Comparison of ENCODE assay signal across 8 mouse cellular contexts in the genomic region with DNA sequence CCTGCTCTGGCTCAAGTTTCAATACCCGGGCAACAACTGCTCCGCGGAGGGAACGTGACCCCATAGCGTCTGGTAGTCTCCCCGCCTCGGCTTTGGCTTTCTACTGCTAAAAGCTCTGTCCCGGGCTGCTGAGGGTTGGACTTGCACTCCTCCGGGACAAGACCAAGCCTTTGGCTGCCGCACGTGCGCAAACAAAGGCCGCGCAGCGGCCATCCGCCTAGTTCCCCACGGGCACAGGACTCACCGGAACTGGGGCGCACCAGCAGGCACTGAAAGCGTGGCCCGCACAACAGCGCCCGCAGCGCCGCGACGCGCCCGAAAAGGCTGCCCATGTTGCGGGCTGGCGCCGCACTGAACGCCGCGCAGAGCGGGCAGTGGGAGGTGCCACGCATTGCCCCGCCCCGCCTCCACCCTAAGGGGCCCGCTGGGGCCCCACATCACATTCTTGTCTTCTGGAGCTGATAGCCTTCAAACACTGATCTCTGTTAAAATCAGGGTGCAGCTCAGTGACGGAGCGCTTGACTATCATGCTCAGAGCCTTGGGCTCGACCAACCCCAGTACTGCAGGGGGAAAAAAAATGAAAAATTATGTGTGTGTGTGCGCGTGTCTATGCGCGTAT. TPM values are rescaled to one million over a fixed set of nuclear protein-coding genes. Genes with fewer than 3 reads are reported as not detected.
DNase-seq lines count a peak whose midpoint lies in the region; ATAC-seq and TF ChIP-seq lines count a peak whose summit lies in the region.

A gene (minus strand): TSS at position 482 of the 620 bp plus-strand sequence.

- peak within 1 kb of the TSS; percentile 74 for H3ac ChIP-seq in C2C12 (ENCODE audit: control insufficient read depth, insufficient read length, low read depth)

- H3K79me2 ChIP-seq in C2C12 (ENCODE audit: control insufficient read depth, insufficient read depth), result no peaks in the 10 kb centered on the region

- no peaks in the 10 kb centered on the region for H3K9me3 ChIP-seq in embryonic facial prominence, embryonic 10.5 days
- H3K9me3 ChIP-seq in heart, embryonic 13.5 days, result no peaks in the 10 kb centered on the region
- no peaks in the 10 kb centered on the region for H3K9me3 ChIP-seq in liver, embryonic 14.5 days (ENCODE audit: control insufficient read depth, low read length)
- no peaks in the 10 kb centered on the region for H3K9me3 ChIP-seq in neural tube, embryonic 13.5 days

- DNase-seq in adrenal gland, postnatal 14 days, result peak; percentile 64
- DNase-seq in embryonic facial prominence, embryonic 10.5 days (ENCODE audit: low spot score), result peak; percentile 81
- DNase-seq in kidney, postnatal 25 days, result peak; percentile 48 to 71
- peak; percentile 58 to 65 (median 64) for DNase-seq in liver, embryonic 14.5 days (ENCODE audit: low read depth in 3 of 3, low spot score in 3 of 3)
- peak; percentile 51 for DNase-seq in thymus, postnatal 0 days (ENCODE audit: low spot score)

- H3K27ac ChIP-seq in embryonic facial prominence, embryonic 10.5 days (replicated peaks), result peak within 1 kb of the TSS; percentile 96
- peak within 1 kb of the TSS; percentile 37 for H3K27ac ChIP-seq in heart, embryonic 13.5 days (replicated peaks)
- peak within 1 kb of the TSS; percentile 44 for H3K27ac ChIP-seq in liver, embryonic 14.5 days
- H3K27ac ChIP-seq in neural tube, embryonic 13.5 days (replicated peaks), result peak within 1 kb of the TSS; percentile 68

- TF ChIP-seq EP300 in liver, embryonic 14.5 days (IDR thresholded peaks at IDR 0.05; ENCODE audit: low read depth), result no peak

- H3K4me1 ChIP-seq in embryonic facial prominence, embryonic 10.5 days, result peaks cover 22% of the 10 kb centered on the region
- H3K4me1 ChIP-seq in heart, embryonic 13.5 days, result peaks cover 13% of the 10 kb centered on the region
- peaks cover 10 to 18% of the 10 kb centered on the region in 2 experiments for H3K4me1 ChIP-seq in liver, embryonic 14.5 days (replicated peaks; ENCODE audit: control insufficient read depth in 2 of 2, insufficient read depth in 2 of 2, low read length in 1 of 2)
- peaks cover 12% of the 10 kb centered on the region for H3K4me1 ChIP-seq in neural tube, embryonic 13.5 days (replicated peaks)

- H3K36me3 ChIP-seq in C2C12 (ENCODE audit: control insufficient read depth, insufficient read depth), result no peaks in the 10 kb centered on the region
- peaks cover 29% of the 10 kb centered on the region for H3K36me3 ChIP-seq in embryonic facial prominence, embryonic 10.5 days (replicated peaks)
- H3K36me3 ChIP-seq in heart, embryonic 13.5 days, result peaks cover 20% of the 10 kb centered on the region
- H3K36me3 ChIP-seq in liver, embryonic 14.5 days (replicated peaks; ENCODE audit: control insufficient read depth, insufficient read depth, low read depth), result no peaks in the 10 kb centered on the region
- H3K36me3 ChIP-seq in neural tube, embryonic 13.5 days, result no peaks in the 10 kb centered on the region; the same call in 1 of the 2 replicates

- 3% methylated on average over 47 of the region's 47 CpGs for WGBS in embryonic facial prominence, embryonic 10.5 days
- 2% methylated on average over 47 of the region's 47 CpGs for WGBS in heart, embryonic 13.5 days
- 2% methylated on average over 47 of the region's 47 CpGs for WGBS in liver, embryonic 14.5 days (ENCODE audit: insufficient replicate concordance)
- WGBS in neural tube, embryonic 13.5 days, result 4% methylated on average over 47 of the region's 47 CpGs

- ATAC-seq in heart, embryonic 13.5 days (ENCODE audit: extremely low read depth, insufficient number of reproducible peaks, low FRiP score, low TSS enrichment), result 0 out of 2 replicates have a peak, but pooled peaks have one; percentile 47
- ATAC-seq in liver, embryonic 14.5 days (ENCODE audit: insufficient read depth), result peak; percentile 84
- peak; percentile 72 for ATAC-seq in neural tube, embryonic 13.5 days (ENCODE audit: low read depth)

- peak within 1 kb of the TSS; percentile 80 for H3K4me2 ChIP-seq in heart, embryonic 13.5 days
- peak within 1 kb of the TSS; percentile 84 for H3K4me2 ChIP-seq in liver, embryonic 14.5 days (ENCODE audit: low read depth)
- peak within 1 kb of the TSS; percentile 77 for H3K4me2 ChIP-seq in neural tube, embryonic 13.5 days

- H3K79me3 ChIP-seq in C2C12 (ENCODE audit: low read depth), result no peaks in the 10 kb centered on the region

- H3K9ac ChIP-seq in heart, embryonic 13.5 days, result peak within 1 kb of the TSS; percentile 81
- peak within 1 kb of the TSS; percentile 75 for H3K9ac ChIP-seq in liver, embryonic 14.5 days (replicated peaks)
- H3K9ac ChIP-seq in neural tube, embryonic 13.5 days, result peak within 1 kb of the TSS; percentile 78

- no peaks in the 10 kb centered on the region for H3K27me3 ChIP-seq in C2C12 (ENCODE audit: control insufficient read depth, insufficient read depth, insufficient read length)
- H3K27me3 ChIP-seq in embryonic facial prominence, embryonic 10.5 days (replicated peaks; ENCODE audit: low read depth, poor library complexity, severe bottlenecking), result no peaks in the 10 kb centered on the region
- H3K27me3 ChIP-seq in heart, embryonic 13.5 days (replicated peaks), result no peaks in the 10 kb centered on the region
- H3K27me3 ChIP-seq in liver, embryonic 14.5 days (ENCODE audit: control insufficient read depth, insufficient read depth, low read length), result no peaks in the 10 kb centered on the region
- H3K27me3 ChIP-seq in neural tube, embryonic 13.5 days, result no peaks in the 10 kb centered on the region

- TF ChIP-seq CTCF in C2C12 (IDR thresholded peaks at IDR 0.05; ENCODE audit: control insufficient read depth, insufficient read depth, insufficient read length), result no peak
- TF ChIP-seq CTCF in liver, embryonic 14.5 days (IDR thresholded peaks at IDR 0.05; ENCODE audit: low read depth), result no peak

- H3K4me3 ChIP-seq in C2C12 (ENCODE audit: insufficient read depth, poor library complexity, severe bottlenecking), result peak within 1 kb of the TSS; percentile 37
- peak within 1 kb of the TSS; percentile 73 for H3K4me3 ChIP-seq in embryonic facial prominence, embryonic 10.5 days
- H3K4me3 ChIP-seq in heart, embryonic 13.5 days, result peak within 1 kb of the TSS; percentile 64
- peak within 1 kb of the TSS; percentile 66 to 77 for H3K4me3 ChIP-seq in liver, embryonic 14.5 days (ENCODE audit: insufficient read depth in 1 of 2, low read depth in 2 of 2, low read length in 2 of 2)
- H3K4me3 ChIP-seq in neural tube, embryonic 13.5 days, result peak within 1 kb of the TSS; percentile 54

TF ChIP-seq in C2C12, 6 proteins besides CTCF, POLR2A, EP300 and RAD21:
- TF ChIP-seq MYOG (IDR thresholded peaks at IDR 0.05; ENCODE audit: control insufficient read depth, extremely low read depth, insufficient read length), result no peak
- TF ChIP-seq MYOD1 (IDR thresholded peaks at IDR 0.05; ENCODE audit: control insufficient read depth, insufficient read length, low read depth), result no peak
- peak; percentile 44 for TF ChIP-seq MAX (IDR thresholded peaks at IDR 0.05)
- no peak for TF ChIP-seq CEBPB (IDR thresholded peaks at IDR 0.05; ENCODE audit: low read depth)
- no peak for TF ChIP-seq FOSL1 (IDR thresholded peaks at IDR 0.05; ENCODE audit: insufficient read depth, low read length, poor library complexity, severe bottlenecking)
- TF ChIP-seq USF1 (IDR thresholded peaks at IDR 0.05; ENCODE audit: low read depth), result peak; percentile 3

RNA-seq across cellular contexts. Expression of the gene that starts here (rescaled TPM):
- 34.0 TPM for polyA plus RNA-seq in C2C12 (2012; fragmentation: generic; extraction: Trizol)
- total RNA-seq in adrenal gland, postnatal 14 days (2021), result 2.6 and 2.7 TPM in 2 replicates
- 145 and 159 TPM in 2 replicates for polyA plus RNA-seq in embryonic facial prominence, embryonic 10.5 days (2016; fragmentation: Nextera tagmentation; extraction: Ambion mirVana)
- 77.4 and 87.2 TPM in 2 replicates for polyA plus RNA-seq in heart, embryonic 13.5 days (2015; fragmentation: Nextera tagmentation; extraction: Ambion mirVana)
- polyA plus RNA-seq in liver, embryonic 14.5 days (2012; rRNA removed), result 46.2 and 52.2 TPM in 2 replicates
- 45.1 and 46.7 TPM in 2 replicates for polyA plus RNA-seq in liver, embryonic 14.5 days (2014; fragmentation: Nextera tagmentation; extraction: Ambion mirVana)
- 29.6 and 32.2 TPM in 2 replicates for polyA plus RNA-seq in neural tube, embryonic 13.5 days (2015; fragmentation: Nextera tagmentation; extraction: Ambion mirVana)
- polyA plus RNA-seq in thymus, postnatal 0 days (2015; fragmentation: Nextera tagmentation; extraction: Ambion mirVana), result 41.9 and 46.1 TPM in 2 replicates

Comparison
In these comparisons a context has a peak if more than half of its experiments do, and no peak if none do; other contexts are left out.
1. Peak in every context shown above with its lines: DNase-seq, ATAC-seq, H3K4me3 ChIP-seq and H3K27ac ChIP-seq.
2. H3K27ac ChIP-seq: peak in every context shown above with its lines; median percentile 96 in embryonic facial prominence, embryonic 10.5 days; 68 in neural tube, embryonic 13.5 days; 44 in liver, embryonic 14.5 days; 37 in heart, embryonic 13.5 days.